Mouse (Mus musculus) CH12.LX (cell line): ENCODE data around the gene Bsdc1. TPM values are rescaled to one million over a fixed set of nuclear protein-coding genes. Genes with fewer than 3 reads are reported as not detected.

Experiments
- DNase-seq: peaks from one replicate; pipeline ENCODE4 v3.0.0-alpha.2; 2013; ENCODE audit errors: extremely low read depth
- H3K27ac ChIP-seq: 2 replicates; pipeline ENCODE4 v1.5.1; 2012; ENCODE audit warnings: low read depth, mild to moderate bottlenecking, control low read depth, moderate library complexity; ENCODE audit not compliant: insufficient read depth
- H3K27me3 ChIP-seq: replicated peaks from 2 replicates; pipeline ENCODE3; 2012; ENCODE audit warnings: inconsistent platforms
- H3K36me3 ChIP-seq, 2 experiments: replicated peaks in 1 of 2; 2 replicates each; pipeline versions ENCODE3 to v1.6.1; 2012; ENCODE audit warnings: inconsistent platforms in 1 of 2, low read length in 1 of 2, mild to moderate bottlenecking in 1 of 2, mixed read lengths in 1 of 2, moderate library complexity in 1 of 2; ENCODE audit not compliant: control insufficient read depth in 1 of 2, insufficient read depth in 1 of 2
- H3K4me1 ChIP-seq, 2 experiments: 2 replicates each; pipeline ENCODE4 v1.6.1; 2012; ENCODE audit warnings: inconsistent platforms in 1 of 2, moderate library complexity in 1 of 2; ENCODE audit not compliant: insufficient read depth in 2 of 2, control insufficient read depth in 1 of 2
- H3K4me2 ChIP-seq: 2 replicates; pipeline ENCODE4 v1.6.1; 2012; ENCODE audit warnings: low read depth, mild to moderate bottlenecking, control low read depth; ENCODE audit not compliant: poor library complexity, insufficient read depth, severe bottlenecking
- H3K4me3 ChIP-seq, 3 experiments: fragments of 150-350 bp in 1 of 3; sonication (generic) in 1 of 3; replicated peaks in 1 of 3; 2 replicates each; pipeline versions ENCODE3 to v1.5.1; 2011 to 2012; ENCODE audit warnings: low read depth in 2 of 3, low read length in 2 of 3, mild to moderate bottlenecking in 2 of 3, moderate library complexity in 2 of 3, control low read depth in 1 of 3, improper control_type of control experiment in 1 of 3, inconsistent platforms in 1 of 3, mixed read lengths in 1 of 3; ENCODE audit not compliant: poor library complexity in 1 of 3
- H3K79me2 ChIP-seq: replicated peaks from 2 replicates; pipeline ENCODE4 v1.6.1; 2012; ENCODE audit warnings: mild to moderate bottlenecking, moderate library complexity; ENCODE audit not compliant: control insufficient read depth, poor library complexity, insufficient read depth, severe bottlenecking; ENCODE audit errors: extremely low read depth
- H3K9ac ChIP-seq: 2 replicates; pipeline ENCODE4 v1.6.1; 2012; ENCODE audit warnings: low read depth, mild to moderate bottlenecking, control low read depth, moderate library complexity; ENCODE audit not compliant: insufficient read depth
- H3K9me3 ChIP-seq: replicated peaks from 2 replicates; pipeline ENCODE3; 2012; ENCODE audit warnings: low read length, inconsistent platforms, mixed read lengths
- CHD1 ChIP-seq: IDR thresholded peaks from 2 replicates; pipeline ENCODE4 v1.6.1; 2012; ENCODE audit warnings: low read depth, low read length, improper control_type of control experiment, inconsistent platforms
- CHD2 ChIP-seq: IDR thresholded peaks from 2 replicates; pipeline ENCODE4 v1.6.1; 2011; ENCODE audit warnings: low read length, improper control_type of control experiment
- CTCF ChIP-seq, 2 experiments: IDR thresholded peaks in 1 of 2; conservative IDR thresholded peaks in 1 of 2; 2 replicates each; pipeline ENCODE4 v1.5.1; 2011 to 2012; ENCODE audit warnings: low read depth in 2 of 2, low read length in 2 of 2, improper control_type of control experiment in 1 of 2, inconsistent platforms in 1 of 2, mild to moderate bottlenecking in 1 of 2, moderate library complexity in 1 of 2
- ELF1 ChIP-seq: IDR thresholded peaks from 2 replicates; pipeline ENCODE4 v1.6.1; 2014; ENCODE audit warnings: low read depth, mild to moderate bottlenecking, inconsistent platforms, low read length, improper control_type of control experiment
- EP300 ChIP-seq: IDR thresholded peaks from 2 replicates; pipeline ENCODE4 v1.6.1; 2011; ENCODE audit warnings: low read length, improper control_type of control experiment
- ETS1 ChIP-seq: conservative IDR thresholded peaks from 2 replicates; pipeline ENCODE4 v1.6.1; 2012; ENCODE audit warnings: low read depth, mild to moderate bottlenecking, inconsistent platforms, low read length, improper control_type of control experiment, moderate library complexity
- HCFC1 ChIP-seq: IDR thresholded peaks from 2 replicates; pipeline ENCODE4 v1.6.1; 2012; ENCODE audit warnings: low read depth, mild to moderate bottlenecking, inconsistent platforms, low read length, improper control_type of control experiment
- IRF4 ChIP-seq: IDR thresholded peaks from 2 replicates; pipeline ENCODE4 v1.6.1; 2014; ENCODE audit warnings: low read depth, mild to moderate bottlenecking, inconsistent platforms, low read length, improper control_type of control experiment
- JUN ChIP-seq: IDR thresholded peaks from 2 replicates; pipeline ENCODE4 v1.6.1; 2011; ENCODE audit warnings: low read depth, mild to moderate bottlenecking, low read length, improper control_type of control experiment, moderate library complexity; ENCODE audit not compliant: insufficient read depth
- MAX ChIP-seq: IDR thresholded peaks from 2 replicates; pipeline ENCODE4 v1.6.1; 2011; ENCODE audit warnings: low read length, improper control_type of control experiment
- MAZ ChIP-seq: IDR thresholded peaks from 2 replicates; pipeline ENCODE4 v1.6.1; 2012; ENCODE audit warnings: low read depth, mild to moderate bottlenecking, inconsistent platforms, low read length, improper control_type of control experiment, moderate library complexity
- MXI1 ChIP-seq: IDR thresholded peaks from 2 replicates; pipeline ENCODE4 v1.6.1; 2011; ENCODE audit warnings: mild to moderate bottlenecking, low read depth, low read length, improper control_type of control experiment
- MYC ChIP-seq: IDR thresholded peaks from 2 replicates; pipeline ENCODE4 v1.6.1; 2011; ENCODE audit warnings: low read depth, mild to moderate bottlenecking, improper control_type of control experiment, low read length
- POLR2A ChIP-seq: IDR thresholded peaks from 2 replicates; pipeline ENCODE4 v1.6.1; 2011; ENCODE audit warnings: low read depth, mild to moderate bottlenecking, improper control_type of control experiment, low read length
- RAD21 ChIP-seq: IDR thresholded peaks from 2 replicates; pipeline ENCODE4 v1.6.1; 2011; ENCODE audit warnings: low read depth, mild to moderate bottlenecking, low read length, improper control_type of control experiment, moderate library complexity
- RCOR1 ChIP-seq: conservative IDR thresholded peaks from 2 replicates; pipeline ENCODE4 v1.6.1; 2012; ENCODE audit warnings: low read depth, mild to moderate bottlenecking, inconsistent platforms, low read length, improper control_type of control experiment
- SIN3A ChIP-seq: IDR thresholded peaks from 2 replicates; pipeline ENCODE4 v1.6.1; 2012; ENCODE audit warnings: low read length, improper control_type of control experiment, inconsistent platforms
- SMC3 ChIP-seq: IDR thresholded peaks from 2 replicates; pipeline ENCODE4 v1.6.1; 2011; ENCODE audit warnings: low read depth, low read length, improper control_type of control experiment
- TCF12 ChIP-seq: IDR thresholded peaks from 2 replicates; pipeline ENCODE4 v1.6.1; 2014; ENCODE audit warnings: low read depth, mild to moderate bottlenecking, inconsistent platforms, low read length, improper control_type of control experiment
- USF1 ChIP-seq: IDR thresholded peaks from 2 replicates; pipeline ENCODE4 v1.6.1; 2014; ENCODE audit warnings: low read depth, mild to moderate bottlenecking, inconsistent platforms, low read length, improper control_type of control experiment
- ZC3H11A ChIP-seq: IDR thresholded peaks from 2 replicates; pipeline ENCODE4 v1.6.1; 2012; ENCODE audit warnings: low read depth, mild to moderate bottlenecking, inconsistent platforms, low read length, improper control_type of control experiment
- ZKSCAN1 ChIP-seq: IDR thresholded peaks from 2 replicates; pipeline ENCODE4 v1.6.1; 2012; ENCODE audit warnings: low read depth, inconsistent platforms, low read length, improper control_type of control experiment, borderline replicate concordance
- dilution Hi-C: fragments of 300-500 bp; cut with MboI; formaldehyde crosslinking; loops from 2 replicates; pipeline ENCODE4 v1.14.3; 2020; ENCODE audit warnings: low sequenced_read_pairs; ENCODE audit not compliant: extremely low pct_unique_long_range_greater_than_20kb, extremely low pct_ligation_motif_present
- in situ Hi-C: fragments of 300-500 bp; cut with MboI; formaldehyde crosslinking; loops from 3 replicates; pipeline ENCODE4 v1.14.3; 2019; ENCODE audit warnings: low sequenced_read_pairs, low pct_ligation_motif_present, low pct_unique_long_range_greater_than_20kb, mixed read lengths
- polyA plus RNA-seq: library from polyadenylated mRNA; unstranded; fragments of >175 nt; gene quantifications from 2 replicates; pipeline ENCODE4 v1.2.1, GENCODE M21; 2012; ENCODE audit warnings: low read depth; ENCODE audit not compliant: insufficient read length
- total RNA-seq, 2 experiments: library from RNA; depleted of rRNA; stranded (reverse); fragments of 300-350 nt in 1 of 2; fragments of >200 nt in 1 of 2; gene quantifications; 2 replicates each; pipeline ENCODE4 v1.2.3; 2012 to 2014

The Bsdc1 gene
- total and polyA plus RNA-seq, 3 experiments, result 16.1 to 20.6 (median 20.4) TPM

- no peak overlapping the region for H3K9ac ChIP-seq
- H3K4me1 ChIP-seq, result peaks cover 15 to 39% of the 10 kb centered on the region in 2 experiments
- peak in 1 of 2 experiments; percentile 29; a peak in 2 of 4 replicates for TF ChIP-seq CTCF (conservative IDR thresholded peaks at IDR 0.05 in 1 of 2, IDR thresholded peaks at IDR 0.05 in 1 of 2; ENCODE audit: low read depth in 2 of 2, low read length in 2 of 2)
- TF ChIP-seq IRF4, result no peak
- TF ChIP-seq MYC, result no peak
- no peak for TF ChIP-seq MXI1
- no peak overlapping the region for H3K4me2 ChIP-seq
- DNase-seq, result no peak
- H3K79me2 ChIP-seq, result no peaks in the 10 kb centered on the region
- H3K4me3 ChIP-seq, result no peak overlapping the region
- H3K27me3 ChIP-seq, result no peaks in the 10 kb centered on the region
- in situ Hi-C loops, result no loop called here
- H3K27ac ChIP-seq, result no peak overlapping the region
- H3K36me3 ChIP-seq, result peaks cover 0 to 13% of the 10 kb centered on the region in 2 experiments
- dilution Hi-C loops, result no loop called here
- no peaks in the 10 kb centered on the region for H3K9me3 ChIP-seq
Measured at GRCm38 (mm10) chr4:129494681-129495080, 33.3 kb downstream of the Bsdc1 start.

DNA sequence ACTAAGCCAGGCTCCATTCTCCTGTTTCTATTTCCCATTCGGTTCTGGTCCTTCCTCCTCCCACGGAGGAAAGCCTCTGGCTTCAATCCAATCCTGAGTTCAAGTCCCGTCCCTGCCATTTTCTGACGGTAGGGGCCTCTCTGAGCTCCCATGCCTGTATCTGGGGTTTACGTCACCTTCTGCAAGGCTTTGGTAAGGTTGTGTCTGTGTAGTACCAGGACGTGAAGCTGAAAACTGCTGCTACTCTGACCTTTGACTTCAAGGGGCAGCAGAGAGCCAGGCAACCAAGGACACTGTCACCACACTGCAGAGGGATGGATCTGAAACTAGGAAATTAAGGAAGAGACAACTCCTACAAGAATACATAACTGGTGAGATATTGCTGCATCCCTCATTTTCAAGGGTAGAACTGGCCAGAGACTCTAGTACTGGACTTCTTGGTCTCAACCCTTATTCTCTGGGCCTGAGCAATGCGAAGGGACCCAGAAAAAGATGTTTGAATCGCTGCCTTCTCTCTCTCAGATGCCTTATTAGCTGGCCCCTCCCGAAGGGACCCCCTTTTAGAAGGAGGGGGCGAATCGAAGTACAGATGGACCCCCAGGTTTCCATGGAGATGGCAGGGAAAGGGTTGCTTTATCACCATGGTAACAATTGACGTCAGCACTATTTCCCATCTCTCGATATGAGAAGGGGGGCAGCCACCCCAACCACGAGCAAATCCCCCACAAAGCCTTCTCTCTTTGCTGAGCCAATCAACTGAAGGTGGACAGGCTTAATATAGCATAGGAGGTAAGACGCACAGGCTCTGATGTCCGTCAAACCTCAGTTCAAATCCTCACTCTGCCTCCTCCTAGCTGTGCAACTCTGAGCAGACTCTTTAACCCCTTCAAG, 34.5 kb downstream of the Bsdc1 start:
- in situ Hi-C loops, result no loop called here
- Histone ChIP-seq H3K9ac (no peak overlapping the region), H3K4me3 (peak overlapping the region in 1 of 3 experiments; percentile 18), H3K9me3 (no peaks in the 10 kb centered on the region), H3K27me3 (no peaks in the 10 kb centered on the region), H3K27ac (peak overlapping the region; percentile 59), H3K4me2 (peak overlapping the region; percentile 48), H3K4me1 (peaks cover 15 to 42% of the 10 kb centered on the region in 2 experiments), H3K79me2 (no peaks in the 10 kb centered on the region), H3K36me3 (peaks cover 0 to 8% of the 10 kb centered on the region in 2 experiments)
- dilution Hi-C loops, result no loop called here
- TF ChIP-seq SMC3, result peak; percentile 60
- TF ChIP-seq USF1, result no peak
- TF ChIP-seq CTCF (conservative IDR thresholded peaks at IDR 0.05 in 1 of 2, IDR thresholded peaks at IDR 0.05 in 1 of 2; ENCODE audit: low read depth in 2 of 2, low read length in 2 of 2), result peak; percentile 19 to 73; a peak in 2 of 4 replicates
- TF ChIP-seq JUN, result peak; percentile 36
- TF ChIP-seq ETS1, result no peak
- no peak; the same call in 1 of the 2 replicates for TF ChIP-seq SIN3A
- TF ChIP-seq RAD21, result peak; percentile 67
- TF ChIP-seq IRF4, result peak; percentile 32; the same call in 1 of the 2 replicates
- no peak for TF ChIP-seq MYC
- DNase-seq, result peak; percentile 82

GRCm38 (mm10) chr4:129496631-129497030, 35.2 kb downstream of the Bsdc1 start:
- Histone ChIP-seq H3K4me2 (peak overlapping the region; percentile 48), H3K4me3 (peak overlapping the region in 1 of 3 experiments; percentile 18), H3K27me3 (no peaks in the 10 kb centered on the region), H3K36me3 (peaks cover 0 to under 1% of the 10 kb centered on the region in 2 experiments), H3K79me2 (no peaks in the 10 kb centered on the region), H3K9me3 (no peaks in the 10 kb centered on the region), H3K9ac (no peak overlapping the region), H3K4me1 (peaks cover 17 to 46% of the 10 kb centered on the region in 2 experiments), H3K27ac (peak overlapping the region; percentile 59)
- dilution Hi-C loops, result no loop called here
- TF ChIP-seq ETS1 (peak; percentile 58), EP300 (peak; percentile 81), RCOR1 (0 out of 2 replicates have a peak, but pooled peaks have one; percentile 60), CHD2 (peak; percentile 26; the same call in 1 of the 2 replicates), ELF1 (peak; percentile 64), CTCF (conservative IDR thresholded peaks at IDR 0.05 in 1 of 2, IDR thresholded peaks at IDR 0.05 in 1 of 2; ENCODE audit: low read depth in 2 of 2, low read length in 2 of 2) (no peak), ZKSCAN1 (no peak), ZC3H11A (no peak), HCFC1 (peak; percentile 29; the same call in 1 of the 2 replicates), POLR2A (peak; percentile 43; the same call in 1 of the 2 replicates), TCF12 (peak; percentile 53; the same call in 1 of the 2 replicates), CHD1 (no peak), MAX (no peak), SIN3A (peak; percentile 46; the same call in 1 of the 2 replicates), MAZ (0 out of 2 replicates have a peak, but pooled peaks have one; percentile 27)
- in situ Hi-C loops, result no loop called here
- DNase-seq, result peak; percentile 63
